24 mouse cellular contexts compared by ENCODE assay signal in the genomic region with DNA sequence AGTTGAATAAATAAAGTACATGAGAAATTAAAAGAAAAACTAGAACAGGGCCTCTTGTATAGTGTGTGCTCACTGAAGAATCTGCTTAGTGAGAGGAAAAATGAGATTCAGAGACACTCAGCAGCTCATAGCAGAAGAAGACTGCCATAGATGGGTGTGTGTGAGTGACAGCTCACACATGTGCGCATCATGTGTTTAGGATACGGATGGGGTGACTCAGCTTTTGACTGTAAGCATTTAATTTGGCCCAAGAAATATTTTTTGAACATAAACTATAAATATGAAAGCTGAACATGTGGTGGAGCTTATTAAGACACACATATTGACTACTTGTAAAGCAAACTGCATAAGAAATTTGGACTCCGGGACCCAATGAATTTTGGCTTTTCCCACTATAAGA.
DNase-seq lines count a peak whose midpoint lies in the region; ATAC-seq lines count a peak whose summit lies in the region.
"Had no signal": no experiment of that assay in that cellular context is flagged by ENCODE, and none has a peak within 500 bp of the region (broad histone marks: within the 10 kb centered on the region; RNA-seq: fewer than 3 reads in every experiment).

No protein-coding gene starts in this region.

- no peaks in the 10 kb centered on the region for H3K9me3 ChIP-seq in limb, embryonic 11.5 days (ENCODE audit: control insufficient read depth, low read length)
- no peaks in the 10 kb centered on the region for H3K9me3 ChIP-seq in limb, embryonic 10.5 days (replicated peaks)
- H3K9me3 ChIP-seq in lung, embryonic 16.5 days (ENCODE audit: control insufficient read depth, low read length): no peaks in the 10 kb centered on the region
- H3K9me3 ChIP-seq: embryonic facial prominence, embryonic 12.5 days; hindbrain, embryonic 12.5 days; hindbrain, embryonic 15.5 days had no signal

- no peak overlapping the region for H3K4me2 ChIP-seq in limb, embryonic 11.5 days (ENCODE audit: low read depth, severe bottlenecking)
- H3K4me2 ChIP-seq in lung, embryonic 16.5 days (ENCODE audit: low read depth, low read length): no peak overlapping the region
- H3K4me2 ChIP-seq: embryonic facial prominence, embryonic 12.5 days; heart, embryonic 11.5 days; hindbrain, embryonic 12.5 days; hindbrain, embryonic 15.5 days had no signal

- H3K9ac ChIP-seq in limb, embryonic 11.5 days (ENCODE audit: low read length): no peak overlapping the region
- no peak overlapping the region for H3K9ac ChIP-seq in lung, embryonic 16.5 days (ENCODE audit: low read length)
- H3K9ac ChIP-seq: embryonic facial prominence, embryonic 12.5 days; forebrain, postnatal 0 days; hindbrain, embryonic 12.5 days; hindbrain, embryonic 15.5 days had no signal

- H3K27ac ChIP-seq in limb, embryonic 11.5 days (replicated peaks; ENCODE audit: low read depth, low read length): no peak overlapping the region
- H3K27ac ChIP-seq in limb, embryonic 10.5 days: no peak overlapping the region
- no peak overlapping the region for H3K27ac ChIP-seq in lung, embryonic 16.5 days (ENCODE audit: low read length)
- H3K27ac ChIP-seq: embryonic facial prominence, embryonic 12.5 days; hindbrain, embryonic 12.5 days; hindbrain, embryonic 15.5 days had no signal

- no peak for ATAC-seq in limb, embryonic 11.5 days (ENCODE audit: insufficient number of reproducible peaks, low FRiP score, low TSS enrichment, low read depth)
- ATAC-seq in lung, embryonic 16.5 days (ENCODE audit: low read depth): peak; percentile 47; the same call in 1 of the 2 replicates
- ATAC-seq: activated CD4-positive, CD25-positive, alpha-beta regulatory T cell, adult 4 months; CD4-positive, CD25-positive, alpha-beta regulatory T cell, adult 4 months; forebrain, embryonic 14.5 days; forebrain, postnatal 0 days had no signal

- H3K4me1 ChIP-seq in limb, embryonic 11.5 days (ENCODE audit: control insufficient read depth, insufficient read depth, low read length): no peaks in the 10 kb centered on the region
- no peaks in the 10 kb centered on the region for H3K4me1 ChIP-seq in limb, embryonic 10.5 days
- H3K4me1 ChIP-seq in lung, embryonic 16.5 days (replicated peaks; ENCODE audit: control insufficient read depth, insufficient read depth, low read length): peaks cover 3% of the 10 kb centered on the region; the same call in 1 of the 2 replicates
- H3K4me1 ChIP-seq: embryonic facial prominence, embryonic 12.5 days; hindbrain, embryonic 12.5 days had no signal

- WGBS in limb, embryonic 11.5 days: 95% methylated on average over 3 of the region's 3 CpGs
- WGBS in limb, embryonic 10.5 days: 92% methylated on average over 3 of the region's 3 CpGs
- WGBS in lung, embryonic 16.5 days: 67% methylated on average over 3 of the region's 3 CpGs

- no peak overlapping the region for H3K4me3 ChIP-seq in limb, embryonic 11.5 days (ENCODE audit: low read depth, low read length)
- no peak overlapping the region for H3K4me3 ChIP-seq in limb, embryonic 10.5 days
- H3K4me3 ChIP-seq in lung, embryonic 16.5 days (ENCODE audit: low read length): no peak overlapping the region
- H3K4me3 ChIP-seq: embryonic facial prominence, embryonic 12.5 days; gastrocnemius, adult 2 months; hindbrain, embryonic 12.5 days; hindbrain, embryonic 15.5 days had no signal

- no peaks in the 10 kb centered on the region for H3K27me3 ChIP-seq in limb, embryonic 11.5 days (ENCODE audit: control insufficient read depth, insufficient read depth, low read length)
- no peaks in the 10 kb centered on the region for H3K27me3 ChIP-seq in limb, embryonic 10.5 days (ENCODE audit: low read depth, poor library complexity, severe bottlenecking)
- H3K27me3 ChIP-seq in lung, embryonic 16.5 days (ENCODE audit: control insufficient read depth, insufficient read depth, low read depth, low read length): no peaks in the 10 kb centered on the region
- H3K27me3 ChIP-seq: embryonic facial prominence, embryonic 12.5 days; hindbrain, embryonic 12.5 days; hindbrain, embryonic 15.5 days had no signal

- peak; percentile 0 for DNase-seq in limb, embryonic 11.5 days (ENCODE audit: low spot score)
- no peak for DNase-seq in limb, embryonic 10.5 days (ENCODE audit: low spot score)
- no peak for DNase-seq in lung, postnatal 36 days
- DNase-seq in NIH3T3 (ENCODE audit: low read depth): peak; percentile 37
- no peak for DNase-seq in urinary bladder, postnatal 10 days (ENCODE audit: low spot score)
- DNase-seq in layer of hippocampus, adult 18-20 months (ENCODE audit: low spot score in 2 of 2): no peak
- DNase-seq: adrenal gland, adult 8-10 months; adrenal gland, postnatal 25 days; cerebellum, adult 11-12 months; cerebellum, adult 8-10 months; cerebellum, postnatal 10 days; cerebellum, postnatal 36 days; embryo, embryonic 11 days; forebrain, postnatal 0 days; gastrocnemius, adult 2 months; gastrocnemius, postnatal 14 days had no signal

- no peaks in the 10 kb centered on the region for H3K36me3 ChIP-seq in limb, embryonic 11.5 days (ENCODE audit: control insufficient read depth, insufficient read depth, low read length)
- no peaks in the 10 kb centered on the region for H3K36me3 ChIP-seq in limb, embryonic 10.5 days
- H3K36me3 ChIP-seq in lung, embryonic 16.5 days (ENCODE audit: control insufficient read depth, insufficient read depth, low read length): no peaks in the 10 kb centered on the region
- H3K36me3 ChIP-seq: embryonic facial prominence, embryonic 12.5 days; hindbrain, embryonic 12.5 days; hindbrain, embryonic 15.5 days had no signal

Comparison
In these comparisons a context has a peak if more than half of its experiments do, and no peak if none do; other contexts are left out.
1. DNase-seq: peak in limb, embryonic 11.5 days (single experiment) and NIH3T3 (single experiment); none in limb, embryonic 10.5 days (single experiment), lung, postnatal 36 days (single experiment), urinary bladder, postnatal 10 days (single experiment) and layer of hippocampus, adult 18-20 months (0 of 2).